22 mouse cellular contexts compared by ENCODE assay signal in genomic region chr4:81506841-81507240, GRCm38 (mm10).
"Had no signal": no experiment of that assay in that cellular context is flagged by ENCODE, and none has a peak within 500 bp of the region (broad histone marks: within the 10 kb centered on the region; RNA-seq: fewer than 3 reads in every experiment).

No protein-coding gene starts in this region.

- H3K4me1 ChIP-seq: heart, embryonic 15.5 days; hindbrain, embryonic 13.5 days; hindbrain, embryonic 15.5 days; liver, embryonic 13.5 days; liver, embryonic 15.5 days had no signal

- H3K27me3 ChIP-seq: forebrain, embryonic 15.5 days; heart, embryonic 13.5 days; heart, embryonic 15.5 days; hindbrain, embryonic 13.5 days; hindbrain, embryonic 15.5 days; limb, embryonic 12.5 days; liver, embryonic 13.5 days; liver, embryonic 15.5 days had no signal

- H3K4me2 ChIP-seq: forebrain, embryonic 15.5 days; heart, embryonic 11.5 days; heart, embryonic 13.5 days; heart, embryonic 15.5 days; hindbrain, embryonic 13.5 days; hindbrain, embryonic 15.5 days; limb, embryonic 12.5 days; liver, embryonic 13.5 days; liver, embryonic 15.5 days had no signal

- H3K36me3 ChIP-seq: forebrain, embryonic 15.5 days; heart, embryonic 13.5 days; heart, embryonic 15.5 days; hindbrain, embryonic 13.5 days; hindbrain, embryonic 15.5 days; limb, embryonic 10.5 days; limb, embryonic 12.5 days; liver, embryonic 13.5 days; liver, embryonic 15.5 days had no signal

- DNase-seq: forebrain, postnatal 0 days; gastrocnemius, postnatal 14 days; gastrocnemius, postnatal 36 days; heart, adult 11 months; heart, adult 2 months; heart, postnatal 14 days; heart, postnatal 36 days; liver; liver, embryonic 13.5 days; liver, postnatal 0 days had no signal

- H3K9ac ChIP-seq: forebrain, embryonic 15.5 days; forebrain, postnatal 0 days; heart, embryonic 13.5 days; heart, embryonic 15.5 days; hindbrain, embryonic 13.5 days; hindbrain, embryonic 15.5 days; limb, embryonic 12.5 days; liver, embryonic 13.5 days; liver, embryonic 15.5 days; liver, postnatal 0 days had no signal

- H3K9me3 ChIP-seq: forebrain, embryonic 15.5 days; heart, embryonic 13.5 days; heart, embryonic 15.5 days; hindbrain, embryonic 13.5 days; hindbrain, embryonic 15.5 days; limb, embryonic 10.5 days; limb, embryonic 12.5 days; liver, embryonic 13.5 days; liver, embryonic 15.5 days had no signal

- H3K27ac ChIP-seq: forebrain, embryonic 15.5 days; heart, adult 2 months; heart, embryonic 13.5 days; heart, embryonic 15.5 days; hindbrain, embryonic 13.5 days; hindbrain, embryonic 15.5 days; hindbrain, postnatal 0 days; left cerebral cortex, adult 2 months; limb, embryonic 10.5 days; limb, embryonic 12.5 days; liver, embryonic 13.5 days; liver, embryonic 15.5 days had no signal

- ATAC-seq: forebrain, embryonic 15.5 days; forebrain, postnatal 0 days; hindbrain, postnatal 0 days; intestine, embryonic 16.5 days; liver, postnatal 0 days had no signal

- H3K4me3 ChIP-seq: forebrain, embryonic 15.5 days; heart, adult 2 months; heart, embryonic 13.5 days; heart, embryonic 15.5 days; hindbrain, embryonic 13.5 days; hindbrain, embryonic 15.5 days; left cerebral cortex, adult 2 months; limb, embryonic 10.5 days; limb, embryonic 12.5 days; liver, embryonic 13.5 days; liver, embryonic 15.5 days had no signal
